Mouse (Mus musculus) forebrain, embryonic 14.5 days (tissue): ENCODE results near the gene Mapt. TPM values are rescaled to one million over a fixed set of nuclear protein-coding genes. Genes with fewer than 3 reads are reported as not detected.

ENCODE experiments used
- ATAC-seq: fragments of 200-750 bp; cut with Nextera tagmentation; 2 replicates; pipeline ENCODE4 v1.8.0; 2017; ENCODE audit warnings: mild to moderate bottlenecking, moderate library complexity
- DNase-seq: peaks from one replicate; pipeline ENCODE4 v3.0.0-alpha.2; 2015; ENCODE audit warnings: low spot score
- H3K27ac ChIP-seq: fragments of 300-500 bp; sonication (generic); 2 replicates; pipeline ENCODE4 v1.5.1; 2014; ENCODE audit warnings: low read depth, mild to moderate bottlenecking, control low read depth, low read length, moderate library complexity
- H3K27me3 ChIP-seq: fragments of 300-500 bp; sonication (generic); replicated peaks from 2 replicates; pipeline ENCODE4 v1.6.1; 2014; ENCODE audit warnings: low read length, control low read depth, mixed read lengths; ENCODE audit not compliant: control insufficient read depth, insufficient read depth
- H3K36me3 ChIP-seq: fragments of 300-500 bp; sonication (generic); 2 replicates; pipeline ENCODE4 v1.6.1; 2014; ENCODE audit warnings: low read length, control low read depth; ENCODE audit not compliant: control insufficient read depth, insufficient read depth
- H3K4me1 ChIP-seq: fragments of 300-500 bp; sonication (generic); 2 replicates; pipeline ENCODE4 v1.6.1; 2014; ENCODE audit warnings: antibody characterized with exemption, low read length, control low read depth; ENCODE audit not compliant: control insufficient read depth, insufficient read depth
- H3K4me2 ChIP-seq: fragments of 300-500 bp; sonication (generic); 2 replicates; pipeline ENCODE4 v1.6.1; 2014; ENCODE audit warnings: mild to moderate bottlenecking, control low read depth, low read length
- H3K4me3 ChIP-seq: fragments of 300-500 bp; sonication (generic); 2 replicates; pipeline ENCODE4 v1.5.1; 2014; ENCODE audit warnings: low read depth, low read length, control low read depth
- H3K9ac ChIP-seq: fragments of 300-500 bp; sonication (generic); 2 replicates; pipeline ENCODE4 v1.6.1; 2014; ENCODE audit warnings: mild to moderate bottlenecking, low read length, control low read depth, moderate library complexity
- H3K9me3 ChIP-seq: fragments of 300-500 bp; sonication (generic); replicated peaks from 2 replicates; pipeline ENCODE4 v1.6.1; 2016; ENCODE audit warnings: low read length, control low read depth, mixed read lengths; ENCODE audit not compliant: control insufficient read depth
- WGBS: fragments of 180-500 bp; shearing (Covaris S2); extraction: QIAGEN DNeasy Blood & Tissue Kit; methylation state at CpG from one replicate; pipeline ENCODE4 v1.1.7; 2014; 5-methylcytosine and 5-hydroxymethylcytosine counted together
- polyA plus RNA-seq: library from polyadenylated mRNA; unstranded; fragments of >200 nt; fragmentation: Nextera tagmentation; extraction: Ambion mirVana; gene quantifications from 2 replicates; pipeline ENCODE4 v1.2.1, GENCODE M21; 2014

Mapt gene
- polyA plus RNA-seq, 1 experiment from 2014 or later: 354 TPM

DNA sequence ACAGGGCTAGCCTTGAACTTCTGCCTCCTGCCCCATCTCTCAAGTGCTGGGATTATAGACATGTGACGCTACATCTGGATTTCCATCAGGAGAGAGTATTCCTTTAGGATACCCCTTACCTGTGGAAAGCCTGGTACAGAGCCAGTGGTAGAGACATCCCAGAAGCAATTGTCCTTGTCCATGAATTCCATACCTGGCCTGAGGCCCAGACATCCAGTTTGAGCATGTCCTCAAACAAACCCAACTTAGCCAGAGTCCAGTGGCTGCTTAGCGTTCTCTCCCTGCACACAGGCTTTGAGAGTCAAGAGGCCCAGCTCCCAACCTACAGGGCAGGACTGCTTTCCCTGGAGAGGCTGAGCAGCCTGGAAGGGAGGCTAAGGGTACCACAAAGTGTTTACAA lies 25.0 kb downstream of the Mapt start:
- WGBS: 92% methylated on average over 2 of the region's 2 CpGs
- Histone ChIP-seq H3K9me3 (no peaks in the 10 kb centered on the region), H3K4me3 (no peak overlapping the region), H3K36me3 (no peaks in the 10 kb centered on the region), H3K4me1 (no peaks in the 10 kb centered on the region), H3K27me3 (no peaks in the 10 kb centered on the region), H3K4me2 (no peak overlapping the region), H3K9ac (no peak overlapping the region), H3K27ac (no peak overlapping the region)
- DNase-seq (no peak), ATAC-seq (no peak)

DNA sequence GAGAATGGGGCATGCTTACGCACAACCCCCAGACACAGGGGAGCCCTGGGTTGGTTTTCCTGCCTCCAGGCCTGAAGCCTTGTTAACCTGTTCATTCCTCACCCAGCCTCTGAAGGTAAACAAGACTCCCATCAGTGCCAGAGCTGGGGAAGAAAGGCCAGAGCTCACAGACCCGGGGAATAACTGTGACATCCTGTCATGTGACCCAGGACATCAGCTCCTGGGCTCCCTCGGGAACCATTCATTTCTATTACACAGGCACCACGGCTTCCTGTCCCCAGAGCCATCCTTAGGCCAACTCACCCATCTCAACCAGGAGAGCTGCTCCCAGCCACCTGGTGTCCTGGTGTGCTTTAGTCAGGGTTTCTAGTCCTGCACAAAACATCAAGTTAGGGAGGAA lies 27.8 kb downstream of the Mapt start:
- Histone ChIP-seq H3K36me3 (no peaks in the 10 kb centered on the region), H3K4me3 (no peak overlapping the region), H3K4me2 (no peak overlapping the region), H3K4me1 (no peaks in the 10 kb centered on the region), H3K9ac (no peak overlapping the region), H3K27me3 (no peaks in the 10 kb centered on the region), H3K9me3 (no peaks in the 10 kb centered on the region), H3K27ac (no peak overlapping the region)
- DNase-seq (no peak), ATAC-seq (no peak)
- WGBS: 72% methylated on average over 4 of the region's 4 CpGs

DNA sequence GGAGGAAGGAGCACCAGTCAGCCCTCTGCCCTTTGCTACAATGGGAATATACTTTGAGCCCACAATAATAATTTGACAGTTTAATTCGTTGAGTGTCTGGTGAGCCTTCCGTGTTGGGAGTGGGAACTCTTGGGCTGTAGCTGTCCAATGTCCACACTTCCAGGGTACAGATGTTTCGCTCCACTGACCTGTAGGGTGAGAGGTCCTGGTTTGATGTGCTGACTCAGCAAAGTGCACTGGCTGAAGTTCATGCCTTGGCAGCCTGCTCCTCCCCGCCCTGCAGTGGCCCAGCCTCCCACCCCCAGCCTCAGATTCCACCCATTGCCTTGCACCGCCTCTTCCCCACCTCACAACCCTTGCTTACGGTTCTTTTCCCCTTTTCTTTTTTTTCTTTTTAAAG lies 33.5 kb downstream of the Mapt start:
- DNase-seq: no peak
- H3K9me3 ChIP-seq: no peaks in the 10 kb centered on the region
- H3K4me1 ChIP-seq: no peaks in the 10 kb centered on the region
- no peaks in the 10 kb centered on the region for H3K36me3 ChIP-seq
- H3K27ac ChIP-seq: no peak overlapping the region
- no peaks in the 10 kb centered on the region for H3K27me3 ChIP-seq
- no peak overlapping the region for H3K9ac ChIP-seq
- no peak for ATAC-seq
- no peak overlapping the region for H3K4me3 ChIP-seq
- H3K4me2 ChIP-seq: no peak overlapping the region
- 92% methylated on average over 6 of the region's 6 CpGs for WGBS

DNA sequence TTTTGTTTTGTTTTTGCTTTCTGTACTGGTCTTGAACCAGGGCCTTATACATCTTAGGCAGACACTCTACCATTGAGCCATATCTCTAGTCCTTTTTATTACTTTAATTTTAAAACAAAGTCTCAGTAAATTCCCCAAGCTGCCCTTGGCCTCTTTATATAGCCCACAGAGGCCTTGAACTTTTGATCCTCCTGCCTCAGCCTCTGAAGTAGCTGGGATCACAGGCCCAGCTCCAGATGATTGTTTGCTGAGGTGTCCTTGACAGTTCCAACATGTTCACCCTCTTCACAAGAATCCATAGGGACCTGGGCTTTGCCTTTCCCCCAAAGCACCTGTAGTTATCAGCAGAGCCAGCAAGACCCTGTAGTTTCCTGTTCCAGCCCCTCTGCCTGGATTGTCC lies 34.5 kb downstream of the Mapt start:
- no peaks in the 10 kb centered on the region for H3K4me1 ChIP-seq
- no peak overlapping the region for H3K4me3 ChIP-seq
- no peaks in the 10 kb centered on the region for H3K27me3 ChIP-seq
- no peak overlapping the region for H3K27ac ChIP-seq
- no peak overlapping the region for H3K4me2 ChIP-seq
- no peaks in the 10 kb centered on the region for H3K9me3 ChIP-seq
- no peak for ATAC-seq
- H3K36me3 ChIP-seq: no peaks in the 10 kb centered on the region
- H3K9ac ChIP-seq: no peak overlapping the region
- DNase-seq: no peak

DNA sequence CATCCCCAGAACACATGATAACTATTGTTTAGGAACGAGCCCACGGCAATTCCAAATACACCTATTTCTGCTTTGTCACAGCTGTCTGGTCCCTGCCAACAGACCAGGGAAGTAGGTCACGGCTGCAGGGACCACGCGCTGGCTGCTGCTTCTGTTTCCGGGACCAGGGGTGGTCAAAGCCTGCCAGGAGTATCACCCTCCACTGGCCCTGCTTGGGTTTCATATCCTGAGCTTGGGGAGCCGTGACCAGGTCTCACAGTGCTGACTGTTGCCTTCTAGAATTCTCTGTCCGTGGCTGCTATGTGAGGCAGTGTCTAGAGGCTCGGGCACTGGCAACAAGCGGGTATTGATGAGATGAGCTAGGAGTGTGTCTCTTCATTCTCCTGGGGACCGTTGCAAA lies 36.2 kb downstream of the Mapt start:
- DNase-seq (no peak), ATAC-seq (no peak)
- Histone ChIP-seq H3K27me3 (no peaks in the 10 kb centered on the region), H3K36me3 (no peaks in the 10 kb centered on the region), H3K9ac (no peak overlapping the region), H3K27ac (no peak overlapping the region), H3K4me3 (no peak overlapping the region), H3K9me3 (no peaks in the 10 kb centered on the region), H3K4me1 (peaks cover 3% of the 10 kb centered on the region), H3K4me2 (no peak overlapping the region)
- WGBS: 81% methylated on average over 11 of the region's 11 CpGs

DNA sequence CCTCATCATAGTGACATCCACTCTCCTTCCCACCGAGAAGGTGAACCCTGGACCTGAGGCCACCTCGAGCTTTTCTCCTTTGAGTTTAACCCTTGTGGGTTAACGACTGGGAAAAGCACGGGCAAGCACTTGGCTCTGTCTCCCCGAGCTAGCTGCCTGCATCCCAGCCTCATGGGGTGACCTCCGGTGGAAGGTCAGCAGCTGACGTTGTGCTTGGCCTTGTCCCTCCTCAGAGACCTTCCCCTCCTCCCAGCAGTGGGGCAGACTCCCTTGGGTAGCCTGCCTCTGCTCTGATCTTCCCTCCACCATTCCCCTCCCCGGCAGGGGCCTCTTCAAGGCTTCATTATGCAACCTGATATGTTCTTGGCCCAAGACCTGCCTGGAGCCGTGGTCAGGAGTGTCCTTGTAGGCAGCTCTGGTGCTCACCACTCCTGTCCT lies 38.2 kb downstream of the Mapt start:
- no peaks in the 10 kb centered on the region for H3K9me3 ChIP-seq
- H3K9ac ChIP-seq: no peak overlapping the region
- DNase-seq: no peak
- no peak overlapping the region for H3K4me2 ChIP-seq
- no peak overlapping the region for H3K27ac ChIP-seq
- H3K4me1 ChIP-seq: peaks cover 3% of the 10 kb centered on the region
- H3K36me3 ChIP-seq: no peaks in the 10 kb centered on the region
- WGBS: 66% methylated on average over 9 of the region's 9 CpGs
- ATAC-seq: no peak
- no peaks in the 10 kb centered on the region for H3K27me3 ChIP-seq
- H3K4me3 ChIP-seq: no peak overlapping the region

DNA sequence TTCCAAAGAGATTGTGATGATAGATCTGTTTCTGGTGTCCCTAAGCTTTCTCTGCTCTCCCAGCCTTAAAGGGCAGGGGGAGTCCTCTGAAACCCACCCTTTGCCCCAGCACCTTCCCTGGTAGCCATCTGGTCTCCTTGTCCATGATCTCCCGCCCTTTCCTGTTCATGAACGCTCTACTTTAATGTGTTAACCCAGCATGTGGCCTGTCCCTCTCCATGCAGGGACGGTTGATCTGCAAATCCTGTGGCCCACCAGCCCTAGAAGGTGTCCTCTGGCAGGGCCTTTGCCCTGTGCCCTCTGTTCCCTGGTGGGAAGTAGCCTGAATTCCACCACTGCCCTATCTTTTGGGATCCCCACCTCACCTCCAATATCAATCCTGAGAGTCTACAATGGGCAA lies 39.3 kb downstream of the Mapt start:
- Histone ChIP-seq H3K9me3 (no peaks in the 10 kb centered on the region), H3K4me3 (no peak overlapping the region), H3K36me3 (no peaks in the 10 kb centered on the region), H3K4me2 (no peak overlapping the region), H3K27ac (no peak overlapping the region), H3K4me1 (peaks cover 3% of the 10 kb centered on the region), H3K9ac (no peak overlapping the region), H3K27me3 (no peaks in the 10 kb centered on the region)
- 80% methylated on average over 3 of the region's 3 CpGs for WGBS
- no peak for ATAC-seq
- no peak for DNase-seq

DNA sequence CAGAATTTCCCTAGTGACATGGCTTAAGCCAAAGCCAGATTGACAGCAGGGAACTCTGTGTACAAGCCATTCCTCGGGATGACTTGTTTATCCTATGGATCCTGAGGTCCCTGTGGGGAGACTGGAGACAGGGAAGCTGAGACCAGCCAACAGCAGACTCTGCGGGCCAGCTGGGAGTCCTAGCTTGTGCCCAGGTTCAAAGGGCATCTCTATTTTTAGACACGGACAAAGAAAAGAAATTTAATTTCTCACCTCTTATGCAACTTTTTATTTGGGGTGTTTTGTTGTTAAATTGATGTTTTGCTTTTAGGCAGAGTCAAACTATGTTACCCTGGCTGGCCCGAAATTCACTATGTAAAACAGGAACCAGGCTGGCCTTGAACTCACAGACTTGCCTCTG lies 39.7 kb downstream of the Mapt start:
- no peak overlapping the region for H3K4me3 ChIP-seq
- no peak overlapping the region for H3K9ac ChIP-seq
- H3K27me3 ChIP-seq: no peaks in the 10 kb centered on the region
- no peak for ATAC-seq
- H3K4me1 ChIP-seq: peaks cover 3% of the 10 kb centered on the region
- H3K9me3 ChIP-seq: no peaks in the 10 kb centered on the region
- WGBS: 77% methylated on average over 4 of the region's 4 CpGs
- H3K4me2 ChIP-seq: no peak overlapping the region
- no peaks in the 10 kb centered on the region for H3K36me3 ChIP-seq
- no peak for DNase-seq
- no peak overlapping the region for H3K27ac ChIP-seq

DNA sequence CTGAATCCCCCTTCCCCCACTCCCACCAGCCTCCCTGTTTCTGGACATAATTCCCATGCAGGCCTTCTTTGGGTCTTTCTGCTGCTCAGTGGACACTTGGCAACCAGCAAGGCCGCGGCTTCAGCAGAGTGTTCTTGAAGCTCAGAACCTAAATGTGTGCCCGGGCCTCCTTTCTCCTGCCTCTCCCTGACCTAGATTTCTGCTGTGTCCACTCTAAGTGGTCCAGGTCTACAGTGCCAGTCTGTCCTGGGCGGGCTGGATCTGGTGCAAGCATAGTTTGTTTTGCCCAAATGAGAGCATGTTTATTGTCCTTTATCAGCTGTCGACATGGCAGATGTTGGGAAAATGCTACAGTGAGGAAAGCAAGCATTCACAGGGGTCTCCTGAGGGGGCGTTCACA lies 40.7 kb downstream of the Mapt start:
- no peaks in the 10 kb centered on the region for H3K27me3 ChIP-seq
- H3K36me3 ChIP-seq: no peaks in the 10 kb centered on the region
- ATAC-seq (peak; percentile 32; the same call in 1 of the 2 replicates), DNase-seq (no peak)
- H3K9ac ChIP-seq: no peak overlapping the region
- H3K4me1 ChIP-seq: peaks cover 3% of the 10 kb centered on the region
- peak overlapping the region; percentile 33; the same call in 1 of the 2 replicates for H3K27ac ChIP-seq
- H3K9me3 ChIP-seq: no peaks in the 10 kb centered on the region
- no peak overlapping the region for H3K4me3 ChIP-seq
- H3K4me2 ChIP-seq: no peak overlapping the region
- 69% methylated on average over 6 of the region's 6 CpGs for WGBS
